Mouse (Mus musculus): Measurements from ENCODE around the gene Nipal4.

- TF ChIP-seq POLR2A (IDR thresholded peaks at IDR 0.05; ENCODE audit: borderline replicate concordance, insufficient read depth, low read length): no peak
- no peak for TF ChIP-seq CTCF (IDR thresholded peaks at IDR 0.05; ENCODE audit: borderline replicate concordance, insufficient read depth, low read depth, low read length)
Observed at GRCm38 (mm10) chr11:46211858-46212257, 45.5 kb upstream of the Nipal4 start.

All from cerebellum, adult 2 months (tissue).